Mouse (Mus musculus) layer of hippocampus, adult 9-11 months (tissue): ENCODE measurements around the gene Inpp5f.
"Not testable (repeated sequence)": the region's sequence is repeated elsewhere in the genome, so short reads cannot be mapped to it uniquely, and the experiment has no call there.

Experiments
- DNase-seq: peaks from one replicate; pipeline ENCODE4 v3.0.0; 2022

Gene Inpp5f

DNA sequence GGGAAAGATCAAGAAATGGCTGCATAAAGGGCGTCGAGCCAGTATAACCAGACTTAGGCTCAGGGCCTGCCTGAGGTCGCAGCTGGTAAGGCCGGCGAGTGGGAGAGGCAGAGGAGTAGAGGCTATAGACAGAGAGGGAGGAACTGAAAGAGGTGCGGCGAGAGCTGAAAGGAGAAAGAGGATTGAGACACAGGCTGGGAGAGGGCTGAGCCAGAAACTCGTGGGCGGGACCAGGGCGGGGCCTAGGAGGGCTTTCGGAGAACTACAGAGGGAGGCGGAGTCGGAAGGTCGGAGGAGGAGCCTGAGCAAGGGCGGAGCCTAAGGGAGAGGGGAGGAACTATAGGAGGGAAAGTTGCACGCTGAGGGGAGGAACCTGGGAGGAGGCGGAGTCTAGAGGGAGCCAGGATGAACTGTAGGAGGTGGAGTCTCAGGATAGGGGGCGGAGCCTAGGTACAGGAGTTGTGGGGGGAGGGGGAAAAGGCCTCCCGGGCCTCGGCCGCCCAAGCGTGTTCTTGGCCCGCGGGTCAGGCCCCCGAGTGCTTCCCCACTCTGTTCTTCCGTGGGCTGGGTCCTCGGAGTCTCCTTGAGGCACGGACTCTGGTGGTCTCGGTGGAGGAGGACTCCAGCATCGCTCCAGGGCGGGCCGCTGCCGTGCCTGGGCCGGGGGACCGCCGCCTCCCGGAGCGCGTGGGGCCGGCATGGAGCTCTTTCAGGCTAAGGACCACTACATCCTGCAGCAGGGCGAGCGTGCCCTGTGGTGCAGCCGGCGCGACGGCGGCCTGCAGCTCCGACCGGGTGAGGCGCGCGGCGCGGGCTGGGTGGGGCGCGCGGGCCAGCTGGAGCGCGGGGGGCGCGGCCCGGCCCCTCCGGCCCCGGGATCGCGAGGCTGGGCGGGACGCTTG lies at the start of gene Inpp5f:
Inpp5f (plus strand) TSS at position 432 of the 902 bp plus-strand sequence.
- peak; percentile 99 for DNase-seq

DNA sequence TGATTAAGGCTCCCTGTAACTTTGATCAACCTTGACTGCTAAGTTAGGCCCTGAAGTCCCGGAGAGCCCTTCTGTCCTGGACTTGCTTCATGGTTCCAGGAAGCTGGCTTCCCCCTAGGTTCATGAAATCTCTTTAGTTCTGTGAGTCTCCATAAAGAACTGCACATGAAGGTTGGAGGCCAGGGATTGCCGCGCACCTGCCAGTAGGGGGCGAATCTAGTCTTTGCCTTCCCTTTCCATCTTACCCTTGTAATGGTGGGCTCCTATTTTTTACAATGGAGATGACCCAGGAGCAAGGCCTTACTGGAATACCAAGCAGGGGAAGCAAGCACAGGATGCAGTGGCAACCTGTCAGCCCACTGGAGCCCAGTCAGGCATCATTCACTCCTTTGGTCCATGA lies 47.8 kb upstream of the Inpp5f start:
- no peak for DNase-seq

DNA sequence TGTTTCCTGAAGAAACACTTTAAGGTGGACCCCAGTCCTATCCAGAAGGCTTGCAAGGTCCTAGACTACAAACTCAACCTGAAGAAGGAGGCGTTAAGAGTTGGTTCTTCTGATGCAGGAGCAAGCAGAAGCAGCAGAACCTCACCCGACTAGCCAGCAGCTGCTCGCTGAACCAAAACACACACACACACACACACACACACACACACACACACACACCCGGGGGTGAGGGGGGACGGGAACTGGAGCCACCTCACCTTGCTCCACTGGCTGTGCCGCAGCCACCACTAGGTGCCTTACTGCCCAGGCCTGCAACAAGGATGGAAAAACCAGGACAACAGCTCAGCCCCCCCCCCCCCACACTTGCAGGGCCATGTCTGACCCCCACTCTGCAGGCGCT lies 44.8 kb upstream of the Inpp5f start:
- DNase-seq: no peak

DNA sequence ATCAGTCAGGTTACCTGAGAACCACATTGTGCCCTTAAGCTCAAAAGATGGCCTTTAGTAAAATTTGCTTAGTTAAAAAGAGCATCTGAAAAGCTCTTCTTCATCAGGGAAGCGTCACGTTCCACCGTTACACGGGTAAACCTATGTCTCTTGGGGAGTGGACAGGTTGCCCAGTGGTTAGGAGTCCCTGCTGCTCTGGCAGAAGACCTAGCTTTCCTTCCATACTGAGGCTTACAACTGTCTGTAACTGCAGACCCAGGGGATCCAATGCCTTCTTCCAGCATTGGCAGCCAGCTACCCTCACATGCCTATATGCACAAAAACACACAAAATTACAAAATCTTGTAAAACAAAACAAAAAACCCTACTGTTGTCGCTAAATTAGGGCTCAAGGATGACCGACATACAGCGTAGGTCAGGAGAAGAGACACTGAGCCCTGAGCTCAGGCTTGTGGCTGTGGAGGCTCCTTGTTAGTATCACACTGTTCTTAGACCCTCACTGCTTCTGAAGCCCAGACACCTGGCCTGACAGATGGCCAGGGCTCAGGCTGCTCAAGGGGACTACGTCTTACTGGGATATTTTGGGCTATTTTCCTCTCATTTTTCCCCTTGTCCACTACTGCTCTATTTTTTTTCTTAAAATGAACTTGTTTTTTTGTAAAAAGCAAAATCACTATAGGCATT lies 43.4 kb upstream of the Inpp5f start:
- no peak for DNase-seq

DNA sequence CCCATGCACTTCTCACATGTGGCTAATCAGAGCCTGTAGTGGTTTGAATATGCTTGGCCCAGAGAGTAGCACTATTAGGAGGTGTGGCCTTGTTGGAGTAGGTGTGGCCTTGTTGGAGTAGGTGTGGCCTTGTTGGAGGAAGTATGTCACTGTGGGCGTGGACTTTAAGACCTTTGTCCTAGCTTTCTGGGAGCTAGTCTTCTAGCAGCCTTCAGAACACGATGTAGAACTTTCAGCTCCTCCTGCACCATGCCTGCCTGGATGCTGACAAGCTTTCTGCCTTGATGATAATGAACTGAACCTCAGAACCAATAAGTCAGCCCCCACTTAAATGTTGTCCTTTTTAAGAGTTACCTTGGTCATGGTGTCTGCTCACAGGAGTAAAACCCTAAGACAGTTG lies 41.7 kb upstream of the Inpp5f start:
- DNase-seq: not testable (repeated sequence)

DNA sequence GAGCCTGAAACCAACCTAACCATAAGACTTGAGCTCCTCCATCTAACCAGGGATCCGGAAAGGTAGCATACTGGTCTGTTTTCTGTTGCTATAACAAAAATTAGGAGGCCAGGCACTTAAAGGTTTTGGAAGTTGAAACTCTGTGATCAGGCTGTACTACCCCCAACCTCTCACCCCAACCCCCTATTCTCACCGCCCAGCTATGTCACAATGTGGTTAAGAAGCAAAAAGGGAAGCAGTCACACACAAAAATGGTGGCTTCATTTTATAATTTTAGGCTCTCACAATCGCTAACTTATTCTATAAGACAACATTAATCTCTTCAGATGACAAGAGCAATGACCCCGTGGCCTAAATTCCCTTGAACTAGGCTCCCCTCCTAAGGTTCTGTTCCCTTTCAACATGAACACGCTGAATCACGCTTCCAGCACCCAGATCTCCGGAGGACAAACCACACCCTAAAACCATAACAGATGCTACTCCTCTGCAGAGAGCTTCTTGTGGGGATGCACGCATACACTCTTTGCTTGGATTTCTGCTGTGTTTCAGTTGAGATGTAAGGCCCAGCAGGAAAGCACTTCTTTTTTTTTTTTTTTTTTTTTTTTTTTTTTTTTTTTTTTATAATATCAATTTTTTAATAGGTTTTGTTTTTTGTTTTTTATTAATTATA lies 41.0 kb upstream of the Inpp5f start:
- no peak for DNase-seq

DNA sequence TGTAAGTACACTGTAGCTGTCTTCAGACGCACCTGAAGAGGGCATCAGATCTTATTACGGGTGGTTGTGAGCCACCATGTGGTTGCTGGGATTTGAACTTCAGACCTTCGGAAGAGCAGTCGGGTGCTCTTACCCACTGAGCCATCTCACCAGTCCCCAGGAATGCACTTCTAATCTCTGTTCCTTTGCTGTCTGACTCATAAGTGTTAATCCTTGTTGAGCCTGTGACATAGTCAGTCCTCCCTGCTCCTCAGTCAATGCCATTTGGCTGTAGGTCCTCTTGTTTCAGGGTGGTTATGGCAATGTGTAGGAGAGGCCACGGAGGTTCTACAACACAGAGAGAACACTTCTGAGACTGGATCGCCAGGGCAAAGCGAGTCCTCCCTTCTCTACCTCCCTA lies 40.5 kb upstream of the Inpp5f start:
- DNase-seq: not testable (repeated sequence)

DNA sequence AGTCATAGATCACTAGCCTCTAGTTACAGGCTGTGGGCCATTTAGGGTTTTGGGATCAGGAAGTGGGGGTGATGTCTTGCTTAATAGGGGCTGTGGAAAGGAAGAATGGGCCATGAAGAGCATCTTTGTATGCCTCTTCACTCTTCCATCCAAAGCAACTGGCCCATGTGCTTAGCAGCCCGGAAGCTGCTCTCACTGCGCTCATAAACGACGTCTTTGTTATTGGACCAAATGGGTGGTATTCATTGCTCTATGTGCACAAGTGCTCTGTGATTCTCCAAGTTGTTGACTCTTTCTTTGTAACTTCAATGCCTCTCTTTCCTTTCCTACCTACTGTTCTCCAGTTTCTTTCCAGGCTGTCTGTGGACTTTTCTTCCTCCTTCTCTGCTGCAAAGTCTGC lies 39.1 kb upstream of the Inpp5f start:
- peak; percentile 23 for DNase-seq

DNA sequence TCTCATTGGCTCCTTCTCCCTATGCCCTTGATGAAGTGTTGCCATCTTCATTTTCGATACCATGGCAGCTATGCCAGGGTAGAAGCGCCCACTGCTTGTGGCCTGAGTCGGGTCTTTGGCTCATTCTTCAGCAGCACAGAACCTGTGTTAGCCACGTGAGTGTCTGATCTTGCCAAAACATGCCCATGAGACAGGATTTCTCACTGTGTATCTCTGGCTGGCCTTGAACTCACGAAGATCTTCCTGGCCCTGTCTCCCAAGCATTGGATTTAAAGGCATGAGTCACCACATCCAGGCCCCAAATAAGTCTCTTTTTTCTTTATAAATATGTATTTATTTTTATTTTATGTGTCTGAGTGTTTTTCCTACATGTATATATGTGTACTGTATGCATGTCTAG lies 35.9 kb upstream of the Inpp5f start:
- DNase-seq: no peak

DNA sequence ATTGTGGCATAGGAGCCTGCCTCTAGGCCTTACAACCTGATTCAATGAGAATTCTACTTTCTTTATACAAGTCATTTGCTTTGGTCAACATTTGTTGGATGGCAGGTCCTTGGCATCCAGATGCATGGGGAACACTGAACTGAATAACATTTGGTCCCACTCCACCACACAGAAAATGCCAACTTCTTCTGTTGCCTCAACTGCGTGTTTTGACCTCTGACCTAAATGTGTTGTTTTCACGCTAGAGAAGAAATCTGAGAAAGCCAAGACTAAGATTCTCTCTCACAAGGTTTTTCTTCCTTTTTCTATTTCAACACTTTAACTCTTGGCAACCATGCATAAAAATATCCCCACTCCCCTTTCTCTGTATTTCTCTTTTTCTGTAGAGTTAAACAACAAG lies 35.3 kb upstream of the Inpp5f start:
- DNase-seq: no peak

DNA sequence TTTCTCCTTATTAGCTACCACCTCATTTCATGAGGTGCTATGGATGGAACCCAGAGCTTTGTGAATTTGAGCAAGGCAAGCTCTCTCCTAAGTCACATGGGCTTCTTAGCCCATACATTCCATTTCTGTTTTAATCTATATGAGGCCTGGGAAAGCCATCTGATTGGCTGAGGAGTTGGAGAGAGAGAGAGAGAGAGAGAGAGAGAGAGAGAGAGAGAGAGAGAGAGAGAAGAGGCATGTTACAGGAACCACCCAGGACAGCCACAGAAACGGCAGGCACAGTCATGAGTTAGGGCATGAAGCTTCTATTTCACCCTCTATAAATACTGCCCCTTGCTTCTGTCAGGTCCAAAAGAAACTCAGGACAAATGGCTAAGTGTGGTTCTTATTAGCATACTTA lies 33.5 kb upstream of the Inpp5f start:
- no peak for DNase-seq

DNA sequence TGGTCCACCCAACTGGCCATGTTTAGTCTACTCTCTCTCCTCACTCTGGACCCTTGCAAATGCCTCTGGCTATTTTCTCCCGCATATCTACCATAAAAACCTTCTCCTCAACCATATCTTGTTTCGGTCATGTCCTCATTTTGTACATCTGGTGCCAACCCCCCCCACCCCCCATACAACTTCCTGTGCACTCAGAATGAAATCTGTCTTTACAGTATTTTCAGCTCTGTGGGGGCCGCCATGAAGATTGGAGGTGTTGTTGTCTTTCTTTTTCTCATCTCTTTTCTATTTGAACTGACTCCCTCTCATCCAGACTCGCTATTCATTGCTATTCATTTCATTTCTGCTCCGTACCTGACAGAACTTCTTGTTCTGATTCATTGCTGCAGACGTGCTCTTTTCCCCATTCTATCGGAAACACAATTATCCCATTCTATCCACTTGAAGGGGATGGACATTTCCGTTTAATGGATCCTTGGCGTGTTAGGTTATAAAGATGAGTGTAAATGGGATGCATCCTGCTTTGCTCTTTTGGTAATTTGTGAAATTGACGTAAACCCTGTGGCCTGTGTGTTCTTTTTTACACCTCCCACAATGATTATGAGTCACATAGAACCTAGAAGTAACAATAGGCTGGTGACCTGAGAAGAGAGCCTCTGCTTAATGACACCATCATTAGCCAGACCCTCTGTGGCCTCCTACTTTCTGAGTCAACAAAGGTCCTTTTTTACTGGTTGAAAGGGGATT lies 32.8 kb upstream of the Inpp5f start:
- no peak for DNase-seq

DNA sequence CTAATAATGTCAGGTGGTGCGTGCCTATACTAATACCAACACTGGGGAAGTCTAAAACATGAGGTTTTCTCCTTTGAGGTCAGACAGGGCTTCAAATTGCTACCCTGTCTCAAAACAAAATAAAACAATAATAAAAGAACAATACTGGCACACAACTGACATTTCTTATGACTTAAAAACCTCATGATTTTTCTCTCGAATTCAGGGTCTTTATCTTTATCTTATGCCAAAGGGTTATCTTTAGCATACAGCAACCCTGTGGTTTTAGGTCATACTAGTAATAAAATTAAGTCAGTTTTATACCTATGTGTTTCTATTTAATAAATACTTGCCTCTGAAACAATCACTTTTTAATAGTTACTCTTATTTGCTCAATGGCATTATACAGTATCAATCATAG lies 31.7 kb upstream of the Inpp5f start:
- no peak for DNase-seq

DNA sequence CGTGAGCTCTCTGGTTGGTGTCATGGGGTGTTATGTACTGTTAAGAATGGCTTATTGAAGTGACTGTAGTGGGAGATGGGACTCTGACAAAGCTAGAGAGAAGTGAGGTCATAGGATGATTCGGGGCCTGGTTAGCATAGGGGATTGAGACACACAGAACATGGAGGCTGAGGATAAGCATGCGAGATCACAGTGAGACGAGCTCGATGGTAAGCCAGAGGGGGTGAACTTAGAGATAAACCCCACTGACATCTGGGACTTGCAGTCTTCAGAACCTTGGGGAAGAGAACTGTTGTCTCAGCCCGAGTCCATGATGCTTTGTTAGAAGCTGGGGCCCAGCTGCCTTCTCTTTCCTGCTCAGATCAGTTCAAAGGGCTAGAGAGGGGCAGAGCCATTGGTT lies 30.8 kb upstream of the Inpp5f start:
- DNase-seq: no peak

DNA sequence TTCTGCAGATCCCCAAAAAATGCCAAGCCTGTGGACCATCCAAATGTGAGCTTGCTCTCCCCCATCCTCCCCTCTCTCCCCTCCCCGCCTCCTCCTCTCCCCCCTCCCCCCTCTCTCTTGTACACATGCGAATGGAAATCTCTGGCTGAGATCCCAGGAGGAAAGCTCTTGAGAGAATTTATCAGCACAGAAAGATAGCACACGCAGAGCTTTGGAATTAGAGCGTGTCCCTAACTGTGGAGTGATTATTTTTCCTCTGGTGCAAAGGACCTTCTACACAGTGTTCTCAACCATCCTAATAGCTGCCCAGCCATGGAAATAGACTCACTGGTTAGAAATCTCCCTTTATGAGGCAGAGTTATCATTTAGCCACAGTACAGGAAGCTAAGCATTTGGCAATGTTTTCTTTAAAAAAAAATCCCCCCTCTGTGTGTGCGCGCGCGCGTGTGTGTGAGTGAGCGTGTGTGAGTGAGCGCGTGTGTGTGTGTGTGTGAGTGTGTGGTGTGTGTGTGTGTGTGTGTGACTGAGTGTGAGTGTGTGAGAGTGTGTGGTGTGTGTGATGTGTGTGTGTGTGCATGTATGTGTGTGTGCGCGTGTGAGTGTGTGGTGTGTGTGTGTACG lies 29.2 kb upstream of the Inpp5f start:
- DNase-seq: peak; percentile 23

DNA sequence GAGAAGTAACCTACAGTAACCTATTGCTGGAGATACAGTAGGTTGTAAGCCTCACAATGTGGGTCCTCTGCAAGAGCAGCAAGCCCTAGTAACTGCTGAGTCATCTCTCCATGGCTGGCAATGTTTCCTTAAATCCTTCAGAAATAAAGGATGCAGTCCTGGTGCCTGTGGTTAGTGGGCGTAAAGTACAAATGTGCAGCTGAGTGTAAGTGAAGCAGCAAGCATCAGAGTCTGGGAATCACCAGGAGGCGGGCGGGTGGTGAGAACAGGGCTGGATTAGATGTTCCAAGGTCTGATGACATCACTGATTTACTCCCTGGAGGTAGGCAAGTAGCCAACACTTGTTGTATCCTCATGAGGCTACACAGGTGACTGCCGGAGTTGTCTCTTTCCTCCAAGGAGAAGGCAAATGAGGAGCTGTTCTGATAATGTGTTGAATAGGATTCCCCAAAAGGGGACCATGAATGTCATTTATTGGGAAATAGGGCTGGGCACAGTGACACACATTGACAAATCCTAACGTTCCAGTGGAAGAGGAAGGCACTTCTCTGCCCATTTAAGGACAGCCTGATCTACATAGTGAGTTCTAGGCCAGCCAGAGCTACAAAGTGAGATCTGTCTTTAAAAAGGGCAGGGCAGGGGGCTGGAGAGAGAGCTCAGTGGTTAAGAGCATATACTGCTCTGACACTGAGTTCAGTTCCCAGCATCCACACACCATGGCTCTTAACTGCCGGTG lies 27.7 kb upstream of the Inpp5f start:
- peak; percentile 89 for DNase-seq

DNA sequence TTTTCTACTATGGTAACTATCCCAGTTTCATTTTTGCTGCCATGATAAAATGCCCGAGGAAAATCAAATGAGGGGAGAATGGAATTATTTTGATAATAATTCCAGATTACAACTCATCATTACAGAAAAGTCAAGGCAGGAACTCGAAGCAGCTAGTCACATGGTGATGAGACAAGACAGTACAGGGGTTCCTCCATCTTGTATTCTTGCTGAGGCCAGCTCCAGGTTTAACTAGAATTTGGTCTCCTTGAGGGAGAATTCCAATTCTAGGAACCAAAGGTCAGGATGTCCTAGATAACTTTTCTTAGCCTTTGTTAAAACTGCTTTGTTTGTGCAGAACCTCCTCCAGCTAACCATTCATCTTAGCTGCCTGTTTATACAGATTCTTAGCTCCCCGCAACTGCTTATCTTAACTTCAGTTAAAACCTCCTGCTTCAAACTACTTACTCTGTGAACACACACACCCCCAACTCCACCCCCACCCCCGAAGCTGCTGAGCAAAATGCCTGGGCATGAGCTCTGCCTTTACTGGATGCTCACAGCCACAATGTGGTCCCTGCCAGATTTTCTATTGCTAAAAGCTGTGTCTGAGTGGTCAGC lies 23.7 kb upstream of the Inpp5f start:
- DNase-seq: no peak

DNA sequence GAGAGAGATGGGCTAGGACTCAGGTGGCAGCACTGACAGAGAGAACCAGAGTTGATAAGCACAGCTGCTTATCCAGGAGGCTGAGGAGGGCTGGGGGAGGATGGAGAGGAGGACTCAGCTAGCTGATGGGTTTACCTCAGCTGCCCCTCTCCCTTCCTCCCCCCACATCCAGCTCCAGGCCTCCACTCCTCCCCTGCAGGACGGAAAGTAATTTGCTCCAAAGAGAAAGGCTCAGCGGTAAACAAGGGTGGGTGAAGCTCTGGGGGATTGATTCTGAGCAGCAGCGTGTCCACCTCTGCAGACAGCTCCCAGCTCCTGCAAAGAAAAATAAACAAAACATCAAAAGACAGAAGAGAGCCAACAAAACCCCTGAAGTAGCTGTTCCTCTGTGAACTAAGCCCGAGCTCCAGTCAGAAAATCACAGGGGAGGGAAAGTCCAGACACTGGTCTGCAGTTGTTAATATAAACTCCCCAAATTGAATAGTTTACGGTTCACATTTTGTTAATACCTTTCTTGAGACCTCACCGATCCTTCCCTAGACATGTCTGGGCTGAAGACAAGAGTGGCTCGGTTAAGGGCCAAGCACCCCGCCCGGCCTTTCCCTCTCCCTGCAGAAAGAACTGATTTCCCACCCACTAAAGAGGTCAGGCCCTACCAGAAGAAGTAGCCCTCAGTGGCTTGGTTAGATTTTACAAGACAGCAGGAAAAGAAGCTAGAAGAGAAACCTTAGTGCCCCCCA lies 19.6 kb upstream of the Inpp5f start:
- DNase-seq: no peak

DNA sequence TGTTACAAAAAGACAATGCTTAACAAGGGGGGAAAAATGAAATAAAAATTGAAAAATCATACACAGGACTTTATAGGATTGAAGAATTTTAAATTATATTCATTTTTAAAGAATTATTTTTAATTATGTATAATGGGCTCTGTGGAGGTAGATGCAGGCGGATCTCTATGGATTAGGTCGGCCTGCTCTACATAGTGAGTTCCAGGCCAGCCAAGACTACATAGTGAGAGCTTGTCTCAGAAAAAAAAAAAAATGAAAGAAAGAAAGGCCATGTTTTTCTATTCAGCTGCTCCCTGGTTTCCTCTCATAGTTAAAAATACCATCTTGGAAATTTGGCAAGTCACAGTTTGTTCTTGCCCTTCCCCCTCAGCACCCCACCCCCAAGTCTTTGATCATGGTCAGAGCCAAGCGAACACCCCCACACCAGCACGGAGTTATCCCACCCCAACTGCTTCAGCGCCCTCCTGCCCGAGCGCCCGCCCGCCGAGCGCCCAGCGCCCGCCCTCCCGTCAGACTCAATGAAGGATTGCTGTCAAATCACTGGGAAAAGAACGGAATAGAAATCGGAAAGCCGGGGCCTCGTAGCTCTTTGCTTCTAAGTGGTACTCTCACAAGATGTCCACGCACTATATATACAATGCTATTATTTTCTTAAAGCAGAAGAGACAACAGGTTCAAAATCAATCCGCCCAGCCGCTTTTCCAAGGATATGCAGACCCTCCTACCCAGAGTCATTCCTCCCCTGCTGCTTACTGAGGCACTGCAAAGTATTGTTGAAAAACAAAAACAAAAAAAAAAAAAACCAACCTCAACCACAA lies 18.8 kb upstream of the Inpp5f start:
- DNase-seq: peak; percentile 61

DNA sequence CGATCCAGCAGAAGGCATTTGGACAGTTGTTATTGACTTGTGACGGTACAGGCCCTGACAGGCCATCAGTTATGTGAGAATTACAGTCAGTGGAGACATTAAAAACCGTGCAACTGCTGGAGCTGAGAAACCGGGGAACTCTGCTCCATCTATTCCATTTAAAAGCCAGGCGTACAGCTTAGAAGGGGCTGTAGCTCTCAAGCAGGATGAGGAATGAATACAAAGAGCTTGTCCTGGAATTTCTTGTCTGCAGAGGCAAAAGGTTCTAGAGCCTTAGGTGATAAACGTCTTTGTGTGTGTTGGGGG lies 18.2 kb upstream of the Inpp5f start:
- DNase-seq: no peak
